Mouse (Mus musculus): ENCODE data around the gene Mterf4. TPM values are rescaled to one million over a fixed set of nuclear protein-coding genes. Genes with fewer than 3 reads are reported as not detected.
"Not testable (repeated sequence)": the region's sequence is repeated elsewhere in the genome, so short reads cannot be mapped to it uniquely, and the experiment has no call there.

Mterf4 gene
- 34.9 and 37.2 TPM in 2 replicates for polyA plus RNA-seq (2016; fragmentation: Nextera tagmentation; extraction: Ambion mirVana)

DNA sequence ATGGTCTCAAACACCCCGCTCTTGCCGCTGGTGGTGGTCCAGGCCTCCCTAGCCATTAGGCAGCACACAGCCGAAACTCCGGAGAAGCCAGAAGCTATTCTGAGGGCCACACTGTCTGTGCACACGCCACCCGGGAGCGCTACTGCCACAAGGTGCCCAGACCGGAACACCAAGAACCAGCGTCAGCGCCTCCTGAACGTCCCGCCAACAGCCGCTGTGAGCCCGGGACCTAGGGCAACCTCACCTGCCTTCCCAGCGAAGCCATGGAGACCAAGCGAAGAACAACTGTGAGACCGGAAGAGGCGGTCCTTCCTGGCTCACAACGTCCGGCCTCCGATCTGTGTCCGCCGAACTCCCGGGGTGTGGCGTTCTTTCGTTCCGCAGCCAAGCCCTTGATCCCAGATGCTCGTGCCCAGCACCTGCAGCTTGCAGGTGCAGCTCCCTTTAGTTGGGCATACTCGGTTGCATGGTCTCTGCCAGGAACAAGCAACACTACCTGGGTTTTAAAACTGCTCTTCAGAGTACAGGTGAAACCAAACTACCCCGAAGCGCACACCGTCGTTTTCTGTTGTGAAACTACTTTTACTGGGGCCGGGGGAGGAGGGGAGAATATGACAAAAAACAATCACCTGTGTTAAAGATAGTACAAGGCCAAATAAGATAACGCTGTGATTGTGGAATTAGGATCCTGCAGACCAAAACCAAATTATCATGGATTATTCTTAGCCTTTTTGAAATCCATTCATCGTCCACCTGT is at the start of gene Mterf4:
Gene Mterf4 (minus strand): TSS at position 335 of the 757 bp plus-strand sequence.
- Histone ChIP-seq H3K4me3 (peak within 1 kb of the TSS; percentile 86), H3K4me1 (peaks cover 12% of the 10 kb centered on the region), H3K4me2 (replicated peaks) (peak within 1 kb of the TSS; percentile 72), H3K9ac (peak within 1 kb of the TSS; percentile 82), H3K27ac (no peak within 1 kb of the TSS), H3K27me3 (no peaks in the 10 kb centered on the region), H3K9me3 (replicated peaks) (no peaks in the 10 kb centered on the region), H3K36me3 (peaks cover 39% of the 10 kb centered on the region)
- peak; percentile 95 for ATAC-seq (ENCODE audit: low FRiP score)
- WGBS, result 8% methylated on average over 36 of the region's 36 CpGs

DNA sequence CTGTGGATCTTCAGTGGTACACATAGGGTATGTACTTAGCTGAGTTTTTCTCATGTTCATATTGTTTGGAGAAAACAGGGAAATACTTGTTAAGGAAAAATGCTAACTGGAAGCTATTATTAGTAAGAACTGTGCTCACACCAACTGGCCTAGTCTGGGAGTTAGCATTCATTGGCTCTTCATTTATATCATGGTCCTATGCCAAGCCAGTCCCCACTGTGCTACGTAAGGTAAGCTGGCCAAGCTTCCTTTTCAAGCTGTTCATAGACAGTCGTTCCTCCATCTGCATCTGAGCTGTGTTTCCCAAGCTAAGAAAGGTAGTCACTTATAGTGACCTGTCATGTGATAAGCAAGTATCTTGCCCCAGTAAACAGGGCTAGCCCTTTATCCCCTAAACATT is 47.0 kb upstream of the Mterf4 start:
- Histone ChIP-seq H3K4me3 (no peak overlapping the region), H3K9me3 (replicated peaks) (no peaks in the 10 kb centered on the region), H3K9ac (no peak overlapping the region), H3K4me2 (replicated peaks) (no peak overlapping the region), H3K36me3 (peaks cover 83% of the 10 kb centered on the region), H3K27me3 (no peaks in the 10 kb centered on the region), H3K4me1 (no peaks in the 10 kb centered on the region), H3K27ac (no peak overlapping the region)
- no peak for ATAC-seq (ENCODE audit: low FRiP score)
- WGBS, result 91% methylated on average over 2 of the region's 2 CpGs

DNA sequence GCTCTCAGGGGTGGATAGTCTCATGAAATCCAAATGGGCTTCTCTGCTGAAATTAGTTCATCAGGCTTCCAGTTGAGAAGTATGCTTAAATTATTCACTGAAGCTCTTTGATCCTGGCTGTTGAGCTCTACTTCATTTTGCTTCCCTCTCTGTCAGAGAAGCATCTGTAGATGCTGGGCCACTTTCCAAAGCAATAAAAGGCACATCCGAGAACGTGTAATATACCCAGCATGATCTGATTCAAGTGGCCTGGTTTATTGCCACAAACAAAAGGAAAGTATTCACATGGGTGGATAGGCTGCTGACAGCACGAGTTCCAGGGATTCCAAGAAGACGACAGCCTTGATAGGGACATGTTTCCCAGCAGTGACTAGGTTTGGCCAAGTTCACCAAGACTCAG is 44.0 kb upstream of the Mterf4 start:
- Histone ChIP-seq H3K36me3 (peaks cover 71% of the 10 kb centered on the region), H3K27me3 (no peaks in the 10 kb centered on the region), H3K4me1 (peaks cover 3% of the 10 kb centered on the region; the same call in 1 of the 2 replicates), H3K4me2 (replicated peaks) (no peak overlapping the region), H3K9ac (no peak overlapping the region), H3K4me3 (no peak overlapping the region), H3K9me3 (replicated peaks) (no peaks in the 10 kb centered on the region), H3K27ac (no peak overlapping the region)
- ATAC-seq (ENCODE audit: low FRiP score), result no peak
- WGBS, result 76% methylated on average over 4 of the region's 4 CpGs

DNA sequence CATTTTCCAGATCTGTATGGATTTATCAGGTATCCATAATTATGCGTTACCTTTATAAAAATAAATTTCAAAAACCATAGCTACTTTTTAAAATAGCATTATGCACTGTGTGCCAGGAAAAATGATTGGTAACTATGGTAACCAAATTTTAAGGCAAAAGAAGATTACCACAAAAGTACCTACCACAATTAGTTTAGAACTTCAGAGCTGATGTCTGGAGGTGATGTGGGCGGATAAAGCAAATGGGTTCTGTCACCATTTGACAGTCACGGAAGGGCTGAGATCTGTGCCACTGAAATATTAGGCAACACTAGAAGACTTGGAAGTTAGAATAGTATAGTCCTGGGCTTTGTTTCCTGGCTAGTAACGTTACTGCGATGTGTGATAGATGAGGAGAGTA is 41.5 kb upstream of the Mterf4 start:
- no peak for ATAC-seq (ENCODE audit: low FRiP score)
- H3K4me3 ChIP-seq, result no peak overlapping the region
- H3K4me2 ChIP-seq (replicated peaks), result no peak overlapping the region
- H3K4me1 ChIP-seq, result peaks cover 11% of the 10 kb centered on the region
- no peaks in the 10 kb centered on the region for H3K27me3 ChIP-seq
- no peaks in the 10 kb centered on the region for H3K9me3 ChIP-seq (replicated peaks)
- H3K9ac ChIP-seq, result no peak overlapping the region
- no peak overlapping the region for H3K27ac ChIP-seq
- peaks cover 49% of the 10 kb centered on the region for H3K36me3 ChIP-seq
- WGBS, result 96% methylated on average over 5 of the region's 5 CpGs

DNA sequence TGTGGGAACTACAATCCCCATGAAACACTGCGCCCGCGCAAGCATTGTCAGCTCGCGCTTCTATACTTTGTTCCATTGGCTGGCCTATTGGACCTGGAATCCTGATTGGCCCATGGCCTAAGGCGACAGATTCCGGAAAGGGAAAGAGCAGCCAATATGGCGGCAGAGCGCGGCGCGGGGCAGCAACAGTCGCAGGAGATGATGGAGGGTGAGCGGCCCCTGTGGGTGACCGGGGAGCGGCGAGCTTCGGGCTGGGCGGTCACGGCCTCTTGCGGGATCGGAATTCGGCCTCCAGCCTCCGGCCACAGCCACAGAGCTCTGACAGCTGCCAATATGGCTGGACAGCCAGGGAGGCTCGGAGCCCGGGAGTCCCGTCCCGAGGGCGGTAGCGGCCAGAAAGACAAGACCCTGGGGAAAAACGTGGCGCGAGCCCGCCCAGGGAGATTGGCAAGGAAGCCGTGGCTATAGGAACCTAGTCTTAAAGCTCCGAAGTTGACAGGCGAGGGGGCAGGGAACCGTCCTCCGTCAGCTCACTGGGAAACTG is 37.9 kb upstream of the Mterf4 start:
- peaks cover 16% of the 10 kb centered on the region; the same call in 1 of the 2 replicates for H3K36me3 ChIP-seq
- H3K9me3 ChIP-seq (replicated peaks), result no peaks in the 10 kb centered on the region
- no peaks in the 10 kb centered on the region for H3K27me3 ChIP-seq
- peak; percentile 98 for ATAC-seq (ENCODE audit: low FRiP score)
- peak overlapping the region; percentile 71 for H3K27ac ChIP-seq
- peak overlapping the region; percentile 85 for H3K4me2 ChIP-seq (replicated peaks)
- peak overlapping the region; percentile 83 for H3K4me3 ChIP-seq
- WGBS, result under 1% methylated on average over 39 of the region's 39 CpGs
- H3K9ac ChIP-seq, result peak overlapping the region; percentile 74
- H3K4me1 ChIP-seq, result peaks cover 20% of the 10 kb centered on the region

DNA sequence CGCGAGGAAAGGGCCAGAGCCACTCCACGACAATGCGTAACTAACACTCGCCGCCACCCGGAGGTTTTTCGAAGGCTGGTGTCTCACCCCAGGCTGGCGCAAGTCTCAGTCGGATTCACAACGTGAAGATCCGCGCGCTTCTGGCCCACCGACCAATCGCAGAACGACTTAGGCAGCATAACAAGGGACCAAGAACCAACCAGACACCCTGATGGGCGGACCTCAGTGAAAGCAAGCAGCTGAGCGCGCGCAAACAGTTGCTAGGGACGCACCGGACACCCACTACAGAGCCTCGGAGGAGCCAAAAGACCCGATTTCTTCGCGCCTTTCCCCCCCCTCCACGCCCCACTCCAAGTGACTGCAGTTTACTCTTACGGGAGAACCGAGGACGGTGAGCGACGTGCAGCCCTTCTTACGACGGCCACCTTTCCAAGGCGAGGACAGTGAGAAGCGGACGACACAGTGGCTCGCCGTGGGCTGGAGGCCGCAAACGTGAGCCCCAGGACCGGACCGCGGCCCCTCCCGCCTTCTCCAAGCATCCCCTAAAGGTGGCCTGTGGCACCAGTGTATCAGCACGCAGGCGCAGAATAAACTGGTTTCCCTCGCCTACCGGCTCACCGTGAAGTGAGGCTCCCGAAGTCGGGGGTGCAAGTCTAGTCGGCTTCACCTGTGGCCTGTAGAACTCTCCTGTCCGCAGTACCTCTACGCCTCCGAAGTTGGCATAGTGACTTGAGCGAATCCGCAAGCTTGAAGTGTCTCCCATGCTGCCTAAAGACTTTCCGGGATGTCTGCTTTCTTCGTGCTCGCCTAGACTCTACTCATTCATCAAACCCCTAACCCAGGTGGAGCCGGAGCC is 37.2 kb upstream of the Mterf4 start, which contains the start of the genes Ppp1r7 and Pask:
Gene Ppp1r7 (plus strand): TSS at position 207 of the 856 bp plus-strand sequence.
Gene Pask (minus strand): TSS at position 835 of the 856 bp plus-strand sequence.
- no peaks in the 10 kb centered on the region for H3K27me3 ChIP-seq
- peaks cover 13% of the 10 kb centered on the region; the same call in 1 of the 2 replicates for H3K36me3 ChIP-seq
- H3K4me2 ChIP-seq (replicated peaks), result peak within 1 kb of the TSS; percentile 85
- peak within 1 kb of the TSS; percentile 71 for H3K27ac ChIP-seq
- peak within 1 kb of the TSS; percentile 83 for H3K4me3 ChIP-seq
- WGBS, result under 1% methylated on average over 63 of the region's 63 CpGs
- no peaks in the 10 kb centered on the region for H3K9me3 ChIP-seq (replicated peaks)
- peak; percentile 95 for ATAC-seq (ENCODE audit: low FRiP score)
- peaks cover 20% of the 10 kb centered on the region for H3K4me1 ChIP-seq
- peak within 1 kb of the TSS; percentile 74 for H3K9ac ChIP-seq

DNA sequence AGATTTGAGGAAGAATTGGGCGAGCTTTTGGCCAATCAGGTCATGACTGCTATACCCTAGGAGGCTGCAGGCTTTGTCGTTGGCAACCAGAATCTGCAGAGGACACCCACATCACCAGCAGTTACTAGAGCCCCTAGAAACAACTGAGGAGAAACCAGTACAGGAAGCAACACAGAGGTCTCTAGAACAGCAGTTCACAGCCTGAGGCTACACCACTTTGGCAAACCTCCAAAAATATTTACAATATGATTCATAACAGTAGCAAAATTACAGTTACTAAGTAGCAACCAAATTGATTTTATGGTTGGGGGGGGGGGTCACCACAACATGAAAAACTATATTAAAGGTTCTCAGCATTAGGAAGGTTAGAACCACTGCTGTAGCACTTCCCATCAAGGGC is 28.9 kb upstream of the Mterf4 start:
- Histone ChIP-seq H3K4me3 (no peak overlapping the region), H3K4me1 (no peaks in the 10 kb centered on the region), H3K36me3 (peaks cover 17% of the 10 kb centered on the region), H3K9me3 (replicated peaks) (no peaks in the 10 kb centered on the region), H3K27ac (no peak overlapping the region), H3K27me3 (no peaks in the 10 kb centered on the region), H3K4me2 (replicated peaks) (no peak overlapping the region), H3K9ac (no peak overlapping the region)
- no peak for ATAC-seq (ENCODE audit: low FRiP score)
- 81% methylated on average over 2 of the region's 2 CpGs for WGBS

DNA sequence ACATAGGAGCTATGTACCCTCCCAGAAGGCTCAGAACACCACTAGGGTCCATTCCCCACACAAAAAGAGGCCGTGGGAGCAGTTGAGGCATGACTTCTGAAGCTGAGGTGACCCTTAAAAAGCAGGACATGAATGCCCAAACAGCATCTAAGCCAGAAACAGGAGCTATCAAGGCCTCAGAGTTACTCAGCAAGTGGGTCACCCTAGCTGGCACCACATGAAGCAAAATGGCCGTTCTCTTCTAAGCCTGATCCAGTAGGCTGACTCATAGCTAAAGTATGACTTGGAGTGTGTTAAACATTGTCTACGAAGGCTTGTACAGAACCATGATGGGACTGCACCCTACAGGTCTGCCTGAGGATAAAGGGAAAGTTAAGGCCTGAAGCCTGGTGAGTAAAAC is 20.7 kb upstream of the Mterf4 start:
- no peaks in the 10 kb centered on the region for H3K4me1 ChIP-seq
- 92% methylated on average over 3 of the region's 3 CpGs for WGBS
- H3K9me3 ChIP-seq (replicated peaks), result no peaks in the 10 kb centered on the region
- no peak overlapping the region for H3K4me2 ChIP-seq (replicated peaks)
- H3K4me3 ChIP-seq, result no peak overlapping the region
- ATAC-seq (ENCODE audit: low FRiP score), result no peak
- H3K27me3 ChIP-seq, result no peaks in the 10 kb centered on the region
- H3K27ac ChIP-seq, result no peak overlapping the region
- H3K36me3 ChIP-seq, result peaks cover 63% of the 10 kb centered on the region
- no peak overlapping the region for H3K9ac ChIP-seq

DNA sequence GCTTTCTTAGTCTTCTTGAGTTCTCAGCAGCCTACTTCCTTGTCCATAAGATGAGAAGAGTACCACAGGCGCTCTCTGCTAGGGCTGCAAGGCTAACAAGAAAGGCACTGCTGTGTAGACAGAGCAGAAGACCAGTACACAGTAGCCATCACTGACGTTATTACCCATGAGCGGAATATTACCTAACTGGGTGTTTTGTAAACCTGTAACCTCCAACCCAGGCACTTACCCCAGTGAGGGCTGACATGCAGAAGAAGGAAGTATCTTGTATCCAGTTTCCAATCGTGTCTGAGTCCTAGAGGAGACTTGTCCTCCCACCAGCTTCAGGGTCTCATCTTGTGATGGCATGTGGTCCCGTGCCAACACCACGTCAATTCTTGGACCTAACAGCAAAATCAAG is 18.3 kb upstream of the Mterf4 start:
- Histone ChIP-seq H3K27me3 (no peaks in the 10 kb centered on the region), H3K9me3 (replicated peaks) (no peaks in the 10 kb centered on the region), H3K4me2 (replicated peaks) (no peak overlapping the region), H3K36me3 (peaks cover 72% of the 10 kb centered on the region), H3K27ac (no peak overlapping the region), H3K9ac (no peak overlapping the region), H3K4me1 (no peaks in the 10 kb centered on the region), H3K4me3 (no peak overlapping the region)
- ATAC-seq (ENCODE audit: low FRiP score), result no peak
- WGBS, result 92% methylated on average over 6 of the region's 6 CpGs

DNA sequence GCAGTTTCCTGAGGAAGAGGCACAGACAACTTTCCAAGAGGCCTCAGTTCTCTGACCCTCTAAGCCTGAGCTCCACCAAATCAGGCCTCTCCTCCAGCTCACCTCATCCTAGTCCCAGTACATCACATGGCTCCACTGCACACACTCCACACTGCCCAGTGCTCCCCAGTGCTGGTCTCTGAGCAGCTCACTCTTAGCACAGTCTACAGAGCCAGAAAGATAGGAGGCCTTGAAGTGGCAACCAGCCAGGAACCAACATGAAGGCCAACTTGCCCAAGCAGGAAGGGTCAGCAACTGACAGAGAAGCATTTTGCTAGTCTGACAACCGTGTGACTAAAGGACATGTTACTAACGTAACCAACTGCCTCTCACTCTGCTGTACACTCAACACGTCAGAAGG is 5.1 kb downstream of the Mterf4 start:
- Histone ChIP-seq H3K27me3 (no peaks in the 10 kb centered on the region), H3K4me3 (no peak overlapping the region), H3K9ac (no peak overlapping the region), H3K9me3 (replicated peaks) (no peaks in the 10 kb centered on the region), H3K27ac (no peak overlapping the region), H3K36me3 (peaks cover 72% of the 10 kb centered on the region), H3K4me2 (replicated peaks) (no peak overlapping the region), H3K4me1 (peaks cover 9% of the 10 kb centered on the region)
- 94% methylated on average over 3 of the region's 3 CpGs for WGBS
- ATAC-seq (ENCODE audit: low FRiP score), result no peak

DNA sequence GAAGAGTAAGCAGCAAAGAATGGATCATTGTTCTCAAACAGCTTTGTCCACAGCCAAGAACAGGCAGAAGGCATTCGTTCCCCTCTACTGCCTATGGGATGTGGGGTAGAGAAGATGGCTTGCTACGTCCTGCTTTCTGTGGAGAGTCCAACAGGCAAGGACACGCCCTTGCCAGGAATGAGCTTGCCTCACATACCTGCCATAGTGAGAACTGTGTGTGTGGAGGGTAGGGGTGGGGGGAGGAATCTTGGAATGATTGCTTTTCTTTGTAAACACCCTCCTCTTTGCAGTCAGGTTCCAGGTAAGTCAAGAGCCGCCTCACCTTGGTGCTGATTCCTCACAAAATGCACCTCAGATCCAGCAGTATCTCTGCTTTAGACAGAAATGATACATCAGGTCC is 5.9 kb downstream of the Mterf4 start:
- no peak overlapping the region for H3K4me3 ChIP-seq
- no peak overlapping the region for H3K4me2 ChIP-seq (replicated peaks)
- no peak for ATAC-seq (ENCODE audit: low FRiP score)
- peaks cover 4% of the 10 kb centered on the region for H3K4me1 ChIP-seq
- no peaks in the 10 kb centered on the region for H3K27me3 ChIP-seq
- peaks cover 74% of the 10 kb centered on the region for H3K36me3 ChIP-seq
- H3K27ac ChIP-seq, result no peak overlapping the region
- H3K9me3 ChIP-seq (replicated peaks), result no peaks in the 10 kb centered on the region
- WGBS, result 88% methylated on average over 4 of the region's 4 CpGs
- H3K9ac ChIP-seq, result no peak overlapping the region

DNA sequence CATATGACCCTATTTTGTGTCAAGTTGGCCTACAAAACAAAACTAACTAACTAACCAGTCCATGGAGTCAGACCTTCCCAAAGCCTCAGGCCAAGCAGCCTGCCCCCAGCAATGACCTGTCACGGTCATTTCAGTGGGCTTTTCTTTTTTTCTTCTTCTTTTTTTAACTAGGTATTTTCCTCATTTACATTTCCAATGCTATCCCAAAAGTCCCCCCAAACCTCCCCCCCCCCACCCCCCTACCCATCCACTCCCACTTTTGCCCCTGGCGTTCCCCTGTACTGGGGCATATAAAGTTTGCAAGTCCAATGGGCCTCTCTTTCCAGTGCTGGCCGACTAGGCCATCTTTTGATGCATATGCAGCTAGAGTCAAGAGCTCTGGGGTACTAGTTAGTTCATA is 11.2 kb downstream of the Mterf4 start:
- H3K4me1 ChIP-seq; H3K27ac ChIP-seq; H3K9ac ChIP-seq; H3K9me3 ChIP-seq (replicated peaks); ATAC-seq (ENCODE audit: low FRiP score); H3K4me2 ChIP-seq (replicated peaks); H3K27me3 ChIP-seq; H3K4me3 ChIP-seq: not testable (repeated sequence)
- peaks cover 35% of the 10 kb centered on the region for H3K36me3 ChIP-seq
- 82% methylated on average over 3 of the region's 3 CpGs for WGBS

Data from hindbrain, embryonic 12.5 days (tissue).